Comparison of ENCODE assay signal across 7 mouse cellular contexts in genomic region chr11:86200460-86201021, GRCm38 (mm10). TPM values are rescaled to one million over a fixed set of nuclear protein-coding genes. Genes with fewer than 3 reads are reported as not detected.
DNase-seq lines count a peak whose midpoint lies in the region; ATAC-seq and TF ChIP-seq lines count a peak whose summit lies in the region.

No protein-coding gene starts in this region.

- H3K4me2 ChIP-seq in stomach, embryonic 15.5 days = peak overlapping the region; percentile 70

- peak; percentile 62 for ATAC-seq in stomach, embryonic 15.5 days (ENCODE audit: insufficient read depth, low FRiP score, low read depth)
- ATAC-seq in monocyte, adult 5-6 weeks (replicated peaks; ENCODE audit: insufficient number of reproducible peaks, low FRiP score, low TSS enrichment, poor library complexity, severe bottlenecking) = no peak

- 1% methylated on average over 19 of the region's 21 CpGs for WGBS in stomach, embryonic 15.5 days

- peak overlapping the region; percentile 45; the same call in 1 of the 2 replicates for H3K27ac ChIP-seq in testis, adult 2 months (ENCODE audit: control insufficient read depth, insufficient read depth, low read depth, low read length)
- H3K27ac ChIP-seq in stomach, embryonic 15.5 days = peak overlapping the region; percentile 92

- no peak for TF ChIP-seq CTCF in testis, adult 2 months (IDR thresholded peaks at IDR 0.05; ENCODE audit: control insufficient read depth, insufficient read depth, insufficient replicate concordance, low read depth, low read length)

- no peaks in the 10 kb centered on the region for H3K27me3 ChIP-seq in testis, adult 2 months (ENCODE audit: control insufficient read depth, insufficient read depth, low read length)
- no peaks in the 10 kb centered on the region for H3K27me3 ChIP-seq in stomach, embryonic 15.5 days (replicated peaks)

- H3K9me3 ChIP-seq in stomach, embryonic 15.5 days = no peaks in the 10 kb centered on the region

- no peak for TF ChIP-seq POLR2A in testis, adult 2 months (IDR thresholded peaks at IDR 0.05; ENCODE audit: control insufficient read depth, low read depth, low read length)

- peak overlapping the region; percentile 44; the same call in 1 of the 2 replicates for H3K9ac ChIP-seq in stomach, embryonic 15.5 days

- DNase-seq in testis, postnatal 14 days (ENCODE audit: low spot score) = no peak
- DNase-seq in fat pad, adult 2 months (ENCODE audit: extremely low read depth, low read depth, low spot score) = peak; percentile 7
- DNase-seq in liver = peak; percentile 58
- DNase-seq in thymus, postnatal 4 days = no peak

- peaks cover 5% of the 10 kb centered on the region for H3K4me1 ChIP-seq in testis, adult 2 months (ENCODE audit: control insufficient read depth, insufficient read depth, low read length)
- no peaks in the 10 kb centered on the region; the same call in 1 of the 2 replicates for H3K4me1 ChIP-seq in stomach, embryonic 15.5 days

- no peaks in the 10 kb centered on the region for H3K36me3 ChIP-seq in testis, adult 2 months (ENCODE audit: control insufficient read depth, insufficient read depth, low read length)
- H3K36me3 ChIP-seq in stomach, embryonic 15.5 days = peaks cover 29% of the 10 kb centered on the region

- peak overlapping the region; percentile 89 for H3K4me3 ChIP-seq in testis, adult 2 months (ENCODE audit: control insufficient read depth, low read depth, low read length)
- H3K4me3 ChIP-seq in stomach, embryonic 15.5 days (replicated peaks) = peak overlapping the region; percentile 90

RNA-seq across cellular contexts. Expression of gene Brip1, which starts 0.5 kb away (rescaled TPM):
- polyA plus RNA-seq in testis, adult 2 months (2012; rRNA removed) = 0.88 and 1.1 TPM in 2 replicates
- 9.7 and 10.7 TPM in 2 replicates for polyA plus RNA-seq in stomach, embryonic 15.5 days (2015; fragmentation: Nextera tagmentation; extraction: Ambion mirVana)
- 0.38 to 1.3 TPM (median 1.1 TPM) in 3 replicates for total RNA-seq in monocyte, adult 5-6 weeks (2017)

RNA-seq across cellular contexts. Expression of gene Ints2, which starts 56.8 kb away (rescaled TPM):
- polyA plus RNA-seq in testis, adult 2 months (2012; rRNA removed) = 7.8 and 13.3 TPM in 2 replicates
- 21.4 and 24.8 TPM in 2 replicates for polyA plus RNA-seq in stomach, embryonic 15.5 days (2015; fragmentation: Nextera tagmentation; extraction: Ambion mirVana)
- total RNA-seq in monocyte, adult 5-6 weeks (2017) = 10.8 to 12.8 TPM (median 11.3 TPM) in 3 replicates

Comparison
In these comparisons a context has a peak if more than half of its experiments do, and no peak if none do; other contexts are left out.
1. DNase-seq: peak in fat pad, adult 2 months (single experiment) and liver (single experiment); none in testis, postnatal 14 days (single experiment) and thymus, postnatal 4 days (single experiment).